Mouse (Mus musculus) heart, adult 2 months (tissue): ENCODE measurements around the gene Hdgfl3.

Experiments used
- CTCF ChIP-seq: fragments of 200-600 bp; IDR thresholded peaks from 2 replicates; pipeline ENCODE4 v1.8.1; 2022; ENCODE audit warnings: antibody characterized with exemption, mild to moderate bottlenecking, moderate library complexity
- EP300 ChIP-seq: fragments of 200-500 bp; IDR thresholded peaks from 2 replicates; pipeline ENCODE4 v1.6.1; 2011; ENCODE audit warnings: low read depth, low read length, control low read depth; ENCODE audit not compliant: insufficient read depth

DNA sequence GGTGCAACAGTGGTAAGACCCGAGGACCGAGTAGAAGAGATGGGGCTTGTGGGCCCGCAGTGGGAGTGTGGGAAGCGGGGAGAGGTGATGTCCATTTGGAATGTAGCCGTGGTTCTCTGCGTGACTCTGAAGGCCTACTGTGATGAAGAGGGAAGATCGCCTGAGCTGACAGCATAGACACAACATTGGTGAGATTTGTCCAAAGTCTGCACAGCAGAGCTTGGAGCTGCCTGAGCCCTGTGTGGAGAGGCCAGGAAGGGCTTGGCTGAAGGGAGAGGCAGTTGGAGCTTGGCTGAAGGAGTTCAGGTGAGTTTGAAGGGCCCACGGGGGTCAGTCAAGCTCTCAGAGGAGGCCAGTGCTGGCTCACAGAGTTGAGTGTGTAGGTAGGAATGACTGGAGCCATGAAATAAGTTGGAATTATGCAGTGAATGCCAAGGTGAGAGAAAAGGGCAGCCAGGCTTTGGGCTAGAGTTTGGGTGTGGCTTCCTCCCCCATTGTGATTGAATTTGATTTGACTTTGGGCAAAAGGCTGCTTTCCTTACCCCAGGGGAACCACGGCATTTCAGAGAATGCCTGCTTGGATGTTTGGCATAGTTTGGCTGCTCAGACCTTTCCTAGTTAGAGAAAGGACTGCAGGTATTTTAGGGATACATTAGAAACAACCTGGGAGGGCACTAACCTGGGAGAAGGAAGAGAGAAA, 66.9 kb downstream of the Hdgfl3 start:
- no peak for TF ChIP-seq CTCF
- no peak for TF ChIP-seq EP300
